Mouse (Mus musculus) lung, postnatal 25 days (tissue): ENCODE measurements at regions not wholly inside any gene's neighbourhood (a gene's known extent, or its start where the extent isn't known, plus 50 kb on each side); places are given as distances from the start of the nearest gene placed in this dataset.
A peak's percentile ranks its signal among the peaks of the same experiment; 100 is the strongest.

Experiments used
- DNase-seq: peaks from one replicate; pipeline ENCODE4 v3.0.0; 2022; ENCODE audit warnings: low spot score

DNA sequence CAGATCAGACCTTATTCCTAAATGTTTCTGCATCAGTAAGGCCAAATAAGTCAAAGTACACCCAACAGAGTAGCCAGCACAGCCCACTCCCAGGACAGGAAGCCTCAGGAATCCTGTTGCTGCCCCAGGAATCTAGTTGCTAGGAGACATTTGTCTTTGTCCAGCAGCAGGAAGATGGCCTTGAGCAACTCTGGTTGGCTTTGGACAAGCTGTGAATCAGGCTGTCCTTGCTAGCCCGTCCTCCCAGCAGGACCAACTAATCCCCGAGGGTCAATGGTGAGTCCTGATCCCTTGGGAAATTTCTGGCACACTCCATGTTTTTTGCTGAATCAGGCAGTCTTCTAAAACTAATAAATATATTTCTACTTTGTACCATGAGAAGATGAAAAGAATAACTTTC is 317.1 kb downstream of the Mtx2 start:
- no peak for DNase-seq

DNA sequence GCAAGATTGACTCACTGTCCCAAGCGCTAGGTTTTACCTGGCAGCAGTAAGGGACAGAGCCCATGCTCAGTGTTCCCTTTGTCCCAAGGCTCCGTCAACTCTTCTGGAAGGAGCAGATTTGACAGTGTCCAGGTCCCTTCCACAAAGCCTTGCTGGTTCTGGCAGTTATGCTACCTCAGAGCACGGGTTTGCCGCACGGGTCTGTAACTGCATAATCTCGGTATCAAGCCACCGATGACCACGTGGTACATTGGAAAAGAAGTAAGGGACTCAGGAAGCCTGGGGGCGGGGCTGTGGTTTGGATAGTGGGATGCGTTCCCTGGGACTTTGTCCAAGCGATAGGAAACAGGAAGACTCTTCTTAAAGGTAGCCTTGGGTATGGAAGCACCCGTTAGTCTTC is 319.3 kb downstream of the Mtx2 start:
- DNase-seq: no peak

- no peak for DNase-seq
Observed at GRCm38 (mm10) chr2:75146256-75146655, 320.7 kb downstream of the Mtx2 start.

- DNase-seq: no peak
Observed at GRCm38 (mm10) chr2:75147399-75147798, 321.8 kb downstream of the Mtx2 start.

DNA sequence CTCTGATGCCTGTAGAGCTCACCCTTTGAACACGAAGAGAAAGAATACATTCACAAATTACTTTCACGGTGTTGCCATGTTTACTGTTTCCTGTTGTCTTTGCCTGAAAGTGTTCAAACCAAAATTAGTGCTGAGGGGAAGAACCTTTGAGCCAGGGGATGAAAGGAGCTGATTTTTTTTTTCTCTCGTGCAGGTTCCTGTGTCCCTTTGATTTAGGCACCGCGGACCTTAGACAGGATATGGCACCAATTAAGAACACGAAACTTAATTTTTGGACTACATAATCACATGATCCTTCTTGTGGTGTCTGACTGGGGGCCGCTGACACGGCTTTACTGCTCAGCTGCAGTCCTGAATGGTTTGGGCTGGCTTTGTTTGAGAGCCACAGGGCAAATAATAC is 322.4 kb downstream of the Mtx2 start:
- DNase-seq: no peak

DNA sequence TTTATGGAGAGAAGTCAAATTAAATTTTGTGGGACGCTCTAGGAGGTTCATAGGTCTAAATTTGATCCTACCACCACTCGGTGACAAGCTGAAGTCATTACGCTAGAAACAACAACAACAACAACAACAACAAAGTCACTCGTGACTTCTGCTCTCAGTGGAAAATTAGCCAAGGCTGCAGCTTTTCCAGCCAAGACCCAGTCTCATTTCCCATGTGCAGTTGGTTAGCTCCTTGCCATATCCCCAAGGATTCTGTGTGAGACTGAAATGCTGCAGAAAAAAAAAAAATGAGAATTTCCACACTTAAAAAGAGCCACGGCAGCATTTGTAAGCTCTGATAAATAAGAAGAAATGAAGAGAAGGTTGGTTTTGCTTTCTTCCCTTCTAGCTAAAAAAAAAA is 323.4 kb downstream of the Mtx2 start:
- no peak for DNase-seq

DNA sequence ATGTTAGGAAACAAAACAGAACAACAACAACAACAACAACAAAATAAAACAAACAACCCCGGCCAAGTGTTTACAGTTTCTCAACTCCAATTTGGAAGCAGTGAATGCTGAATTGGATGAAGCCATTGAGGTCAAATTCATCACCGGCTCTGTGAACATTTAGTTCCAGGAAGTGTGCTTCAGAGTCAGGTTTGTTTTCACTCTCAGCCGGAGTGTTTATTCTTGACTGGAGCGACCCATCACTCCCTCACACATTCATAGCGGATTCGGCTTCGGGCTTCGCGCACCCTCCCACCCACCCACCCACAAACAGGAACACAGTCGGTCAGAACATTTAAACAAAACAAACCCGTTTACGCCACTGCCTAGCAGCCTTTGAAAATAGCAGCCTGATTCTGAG is 324.0 kb downstream of the Mtx2 start:
- DNase-seq: peak; percentile 65

DNA sequence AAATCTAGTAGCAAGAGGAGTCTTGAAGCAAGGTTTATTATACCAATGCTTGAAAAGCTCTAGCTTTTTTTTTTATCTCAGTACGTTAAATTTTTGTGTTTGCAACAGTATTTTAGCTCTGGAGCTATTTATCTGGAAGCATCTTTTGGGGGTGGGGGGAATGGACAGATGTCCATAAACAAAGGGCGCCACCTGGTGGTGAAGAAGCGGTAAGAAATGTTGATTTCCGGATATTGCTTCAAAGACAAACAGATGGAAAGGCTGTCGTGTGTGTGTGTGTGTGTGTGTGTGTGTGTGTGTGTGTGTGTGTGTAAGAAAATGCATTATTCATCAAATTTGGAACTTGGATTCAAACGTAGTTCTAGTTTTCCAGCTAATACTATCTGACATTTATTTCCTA is 325.4 kb downstream of the Mtx2 start:
- DNase-seq: peak; percentile 42

GRCm38 (mm10) chr2:75151519-75151918 is 325.9 kb downstream of the Mtx2 start:
- DNase-seq: no peak

GRCm38 (mm10) chr2:75152477-75152990 is 326.9 kb downstream of the Mtx2 start:
- DNase-seq: no peak

GRCm38 (mm10) chr2:75154448-75154847 is 328.8 kb downstream of the Mtx2 start:
- peak; percentile 10 for DNase-seq

DNA sequence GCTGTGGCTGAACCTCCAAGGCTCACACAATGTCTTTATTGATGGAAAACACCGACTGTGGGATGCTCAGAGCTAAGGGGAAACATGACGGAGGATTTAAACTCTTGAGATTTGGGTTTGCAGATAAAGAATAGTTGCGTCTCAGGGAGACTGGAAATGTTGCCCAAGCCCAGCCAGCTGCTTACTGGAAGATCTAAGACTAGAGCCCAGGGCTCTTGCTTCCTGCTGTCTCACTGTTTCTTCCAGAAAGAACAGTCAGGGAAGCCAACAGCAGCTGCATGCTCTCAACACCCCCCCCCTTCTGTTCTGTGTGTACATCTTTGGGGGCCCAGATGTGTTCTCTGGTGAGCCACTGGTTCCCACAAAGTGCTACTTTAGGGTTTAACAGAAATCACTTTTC is 333.0 kb downstream of the Mtx2 start:
- no peak for DNase-seq

- no peak for DNase-seq
Observed at GRCm38 (mm10) chr2:75161075-75161474, 335.5 kb downstream of the Mtx2 start.

- DNase-seq: no peak
Observed at GRCm38 (mm10) chr2:75164987-75165386, 339.4 kb downstream of the Mtx2 start.

DNA sequence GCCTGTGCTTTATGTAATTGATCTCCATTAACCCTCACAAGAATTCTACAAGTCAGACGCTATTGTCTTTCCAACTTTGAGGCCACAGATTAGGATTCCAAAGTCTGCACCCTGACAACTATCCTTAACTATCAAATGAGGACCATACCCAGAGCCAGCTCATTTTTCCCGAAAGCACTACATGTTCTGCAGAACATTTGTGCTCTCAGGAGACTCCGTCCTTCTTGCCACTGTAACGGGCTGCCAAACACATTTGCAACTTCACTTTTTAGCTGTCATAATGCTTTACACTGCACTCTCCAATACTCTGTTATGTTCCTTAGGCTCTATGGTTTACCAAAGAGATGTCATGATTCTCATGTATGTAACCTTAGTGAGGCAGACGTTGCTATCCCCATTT is 350.7 kb downstream of the Mtx2 start:
- DNase-seq: no peak

DNA sequence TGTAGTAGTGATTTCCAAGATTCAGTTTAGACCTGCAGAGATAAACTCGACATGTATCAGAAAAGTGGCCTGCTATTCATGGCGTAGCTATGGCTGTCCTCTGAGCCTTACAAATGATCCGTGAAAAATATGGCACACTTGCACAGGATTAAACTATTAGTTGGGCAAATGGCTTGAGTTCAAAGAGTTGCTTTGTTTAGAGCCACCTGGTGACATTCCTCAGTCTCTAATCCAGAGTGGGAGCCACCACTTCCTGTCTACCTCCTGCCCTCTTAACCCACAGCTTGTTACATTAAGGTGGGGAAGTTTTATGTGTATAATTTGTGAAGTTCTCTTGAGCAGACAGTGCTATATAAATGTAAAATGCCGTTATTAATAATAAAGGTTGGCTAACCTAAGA is 357.7 kb downstream of the Mtx2 start:
- no peak for DNase-seq

DNA sequence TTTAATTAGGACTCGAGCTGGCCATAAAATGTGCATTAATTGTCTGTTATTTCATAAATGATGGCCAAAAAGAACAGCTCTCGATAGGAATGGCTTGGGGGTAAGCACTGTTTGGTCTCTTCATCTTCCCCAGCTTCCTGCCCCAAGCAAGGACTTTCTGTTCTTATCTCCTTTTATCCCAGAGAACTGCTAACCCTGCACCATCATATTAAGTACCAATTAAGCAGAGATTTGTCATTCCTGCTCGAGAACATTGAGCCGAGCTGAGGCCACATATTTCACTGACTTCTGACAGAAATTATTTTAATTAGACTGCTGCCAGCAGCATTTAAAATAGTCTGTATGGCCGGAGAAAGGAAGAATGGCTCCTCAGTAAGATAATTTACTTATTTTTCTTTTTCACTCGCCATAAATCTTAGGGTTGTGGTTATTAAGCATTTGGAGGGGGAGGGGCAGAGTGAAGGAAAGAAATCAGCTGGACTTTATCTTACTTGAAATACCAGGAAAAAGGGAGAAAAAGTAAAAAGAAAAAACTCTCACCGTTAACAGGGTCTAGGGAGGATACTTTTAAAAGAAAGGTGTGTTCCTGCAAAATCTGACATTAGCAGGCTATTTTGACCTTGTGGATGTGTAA is 377.1 kb downstream of the Mtx2 start:
- DNase-seq: no peak

GRCm38 (mm10) chr2:75208821-75209758 is 383.5 kb downstream of the Mtx2 start:
- no peak for DNase-seq

- DNase-seq: no peak
Observed at GRCm38 (mm10) chr2:75209790-75210583, 384.4 kb downstream of the Mtx2 start.

- DNase-seq: no peak
Observed at GRCm38 (mm10) chr2:75216931-75217330, 391.3 kb downstream of the Mtx2 start.

DNA sequence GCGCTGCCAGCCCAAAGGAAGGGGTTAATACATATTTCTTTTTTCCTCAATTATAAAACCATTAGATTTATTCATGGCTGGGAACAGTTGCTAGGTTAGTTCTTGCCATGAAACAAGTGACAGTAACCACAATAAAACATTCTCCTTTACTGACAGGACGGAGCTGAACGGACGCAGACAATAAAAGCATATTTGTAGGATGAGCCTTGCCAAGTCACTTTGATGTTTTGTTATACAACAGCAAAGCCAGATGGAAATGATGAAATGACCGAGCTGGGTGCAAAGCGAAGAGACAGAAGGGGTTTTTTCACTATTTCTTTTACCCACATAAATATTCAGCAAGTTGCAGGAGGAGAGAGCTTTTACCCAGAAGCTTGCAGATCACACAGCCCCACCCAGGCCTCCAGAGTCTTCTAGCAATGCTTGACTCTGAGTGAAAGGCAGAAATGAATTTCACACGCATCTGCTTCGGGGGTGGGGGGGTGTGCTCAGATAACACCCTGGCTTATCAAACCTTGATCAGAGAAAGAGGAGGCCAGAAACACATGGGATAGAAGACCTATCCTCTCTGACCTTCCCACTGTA is 395.3 kb downstream of the Mtx2 start:
- no peak for DNase-seq

DNA sequence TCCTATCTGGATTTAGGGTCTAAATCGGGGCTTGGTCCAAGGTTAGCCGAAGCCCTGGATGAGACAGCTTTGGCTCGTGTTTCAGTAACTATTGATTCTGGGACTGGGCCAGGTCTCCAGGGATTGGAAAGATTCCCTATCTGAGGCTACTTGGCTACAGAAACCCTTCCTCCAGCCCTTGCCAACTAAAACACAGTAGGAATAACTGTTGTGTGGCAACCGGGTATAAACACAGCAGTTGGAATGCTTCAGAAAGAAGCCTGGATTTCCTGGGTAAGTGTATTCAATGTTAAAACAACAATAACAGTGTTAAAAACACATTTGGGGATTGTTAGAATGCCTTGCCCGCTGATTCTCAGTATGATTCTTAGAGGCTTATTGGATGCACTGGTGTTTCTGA is 398.8 kb downstream of the Mtx2 start:
- peak; percentile 64 for DNase-seq
